12 mouse cellular contexts compared by ENCODE assay signal in genomic region chr8:31001980-31002730, GRCm38 (mm10).
DNase-seq lines count a peak whose midpoint lies in the region; ATAC-seq lines count a peak whose summit lies in the region.
"Had no signal": no experiment of that assay in that cellular context is flagged by ENCODE, and none has a peak within 500 bp of the region (broad histone marks: within the 10 kb centered on the region; RNA-seq: fewer than 3 reads in every experiment).

No protein-coding gene starts in this region.

- ATAC-seq in embryonic facial prominence, embryonic 14.5 days (ENCODE audit: low read depth) = peak; percentile 15; the same call in 1 of the 2 replicates
- peak; percentile 38; the same call in 1 of the 2 replicates for ATAC-seq in limb, embryonic 12.5 days (ENCODE audit: insufficient number of reproducible peaks, insufficient read depth, low FRiP score, low TSS enrichment, low read depth)
- no peak for ATAC-seq in monocyte, adult 5-6 weeks (replicated peaks; ENCODE audit: insufficient number of reproducible peaks, low FRiP score, low TSS enrichment, poor library complexity, severe bottlenecking)

- peaks cover 3% of the 10 kb centered on the region; the same call in 1 of the 2 replicates for H3K9me3 ChIP-seq in heart, embryonic 10.5 days
- no peaks in the 10 kb centered on the region for H3K9me3 ChIP-seq in embryonic facial prominence, embryonic 14.5 days (ENCODE audit: control insufficient read depth, low read length)
- no peaks in the 10 kb centered on the region for H3K9me3 ChIP-seq in limb, embryonic 12.5 days

- intact Hi-C loops in heart, postnatal 25 days (cut with DNase I) = no loop called here

- H3K27ac ChIP-seq in heart, embryonic 10.5 days = peak overlapping the region; percentile 29; the same call in 1 of the 2 replicates
- no peak overlapping the region for H3K27ac ChIP-seq in embryonic facial prominence, embryonic 14.5 days (replicated peaks; ENCODE audit: low read depth, low read length)
- no peak overlapping the region for H3K27ac ChIP-seq in limb, embryonic 12.5 days

- H3K9ac ChIP-seq in embryonic facial prominence, embryonic 14.5 days (ENCODE audit: low read depth, low read length) = no peak overlapping the region
- no peak overlapping the region for H3K9ac ChIP-seq in limb, embryonic 12.5 days (replicated peaks)

- H3K27me3 ChIP-seq in heart, embryonic 10.5 days (ENCODE audit: insufficient read depth, poor library complexity, severe bottlenecking) = no peaks in the 10 kb centered on the region
- no peaks in the 10 kb centered on the region for H3K27me3 ChIP-seq in embryonic facial prominence, embryonic 14.5 days (replicated peaks; ENCODE audit: control insufficient read depth, insufficient read depth, low read length)
- H3K27me3 ChIP-seq in limb, embryonic 12.5 days = no peaks in the 10 kb centered on the region

- no peak overlapping the region for H3K4me3 ChIP-seq in heart, embryonic 10.5 days
- no peak overlapping the region for H3K4me3 ChIP-seq in embryonic facial prominence, embryonic 14.5 days (ENCODE audit: low read depth, low read length)
- H3K4me3 ChIP-seq in limb, embryonic 12.5 days (replicated peaks) = no peak overlapping the region

- H3K36me3 ChIP-seq in heart, embryonic 10.5 days = 0 out of 2 replicates have a peak, but pooled peaks cover 3% of the 10 kb centered on the region
- H3K36me3 ChIP-seq in embryonic facial prominence, embryonic 14.5 days (ENCODE audit: control insufficient read depth, insufficient read depth, low read length) = no peaks in the 10 kb centered on the region
- no peaks in the 10 kb centered on the region for H3K36me3 ChIP-seq in limb, embryonic 12.5 days

- 24% methylated on average over 5 of the region's 5 CpGs for WGBS in heart, embryonic 10.5 days
- WGBS in embryonic facial prominence, embryonic 14.5 days = 20% methylated on average over 5 of the region's 5 CpGs
- 22% methylated on average over 5 of the region's 5 CpGs for WGBS in limb, embryonic 12.5 days

- no peak overlapping the region for H3K4me2 ChIP-seq in embryonic facial prominence, embryonic 14.5 days (ENCODE audit: low read depth, low read length)
- H3K4me2 ChIP-seq in limb, embryonic 12.5 days = no peak overlapping the region

- peak; percentile 72 for DNase-seq in heart, embryonic 10.5 days (ENCODE audit: low spot score)
- DNase-seq in heart, postnatal 25 days (ENCODE audit: low spot score) = no peak
- DNase-seq in Muller cell, postnatal 12 days (ENCODE audit: inconsistent ontology term) = peak; percentile 59
- peak; percentile 65 for DNase-seq in embryonic facial prominence, embryonic 14.5 days (ENCODE audit: low spot score)
- DNase-seq in adrenal gland, adult 18-20 months (ENCODE audit: low spot score in 2 of 2) = no peak
- no peak for DNase-seq in right cerebral cortex, postnatal 14 days
- DNase-seq: adrenal gland, adult 8-10 months; cerebellum, adult 18-20 months; kidney, postnatal 10 days; lung, adult 18-20 months had no signal

- H3K4me1 ChIP-seq in heart, embryonic 10.5 days = peaks cover 11% of the 10 kb centered on the region
- H3K4me1 ChIP-seq in embryonic facial prominence, embryonic 14.5 days (ENCODE audit: control insufficient read depth, insufficient read depth, low read length) = 0 out of 2 replicates have a peak, but pooled peaks cover 4% of the 10 kb centered on the region
- peaks cover 8% of the 10 kb centered on the region; the same call in 1 of the 2 replicates for H3K4me1 ChIP-seq in limb, embryonic 12.5 days (replicated peaks)

Comparison
In these comparisons a context has a peak if more than half of its experiments do, and no peak if none do; other contexts are left out.
1. DNase-seq: peak in heart, embryonic 10.5 days (single experiment), Muller cell, postnatal 12 days (single experiment) and embryonic facial prominence, embryonic 14.5 days (single experiment); none in heart, postnatal 25 days (single experiment), adrenal gland, adult 18-20 months (0 of 2) and right cerebral cortex, postnatal 14 days (single experiment).